Mouse (Mus musculus) gastrocnemius, adult 18-20 months (tissue): ENCODE data around the gene Adipoq. TPM values are rescaled to one million over a fixed set of nuclear protein-coding genes. Genes with fewer than 3 reads are reported as not detected.

Source experiments
- DNase-seq: peaks from one replicate; pipeline ENCODE4 v3.0.0; 2021; ENCODE audit warnings: low spot score
- total RNA-seq, 2 experiments: library from RNA; stranded (reverse); gene quantifications; 2 replicates each; pipeline ENCODE4 v1.2.3; 2021

Gene Adipoq
- total RNA-seq, 2 experiments from 2014 or later, result 10.9 to 32.0 TPM

DNA sequence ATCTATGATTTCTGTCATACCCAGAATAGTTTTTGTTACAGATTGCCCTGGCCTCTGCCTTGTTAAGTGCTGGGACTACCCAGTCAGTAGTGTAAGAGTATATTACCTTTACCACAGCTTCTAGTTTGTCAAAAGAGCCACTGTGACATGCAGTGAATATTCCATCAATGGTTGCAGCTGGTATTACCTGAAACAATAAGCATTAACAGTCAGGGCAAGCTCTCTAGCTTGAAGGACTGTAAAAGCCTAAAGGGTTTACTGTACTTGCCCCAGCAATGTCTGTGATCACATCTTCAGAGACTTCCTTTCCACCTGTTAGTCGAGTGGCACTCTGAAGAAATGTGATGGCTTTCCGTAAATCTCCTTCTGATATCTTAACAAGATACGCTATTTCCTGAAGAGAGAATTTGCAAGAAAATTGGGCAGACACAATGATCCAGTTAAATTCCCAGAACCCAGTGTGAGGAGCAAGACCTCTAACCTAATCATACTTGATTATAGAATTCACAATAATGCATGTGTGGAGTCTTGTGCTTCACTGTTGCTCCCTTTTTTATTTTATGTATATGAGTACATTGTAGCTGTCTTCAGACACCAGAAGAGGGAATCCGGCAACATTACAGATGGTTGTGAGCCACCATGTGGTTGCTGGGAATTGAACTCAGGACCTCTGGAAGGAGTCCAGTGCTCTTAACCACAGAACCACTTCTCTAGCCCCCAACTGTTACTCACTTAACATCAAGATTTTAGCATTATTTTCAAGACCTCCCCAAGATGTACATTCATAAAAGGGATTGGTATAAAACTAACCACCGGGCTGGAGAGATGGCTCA lies 31.8 kb upstream of the Adipoq start:
- DNase-seq, result no peak

DNA sequence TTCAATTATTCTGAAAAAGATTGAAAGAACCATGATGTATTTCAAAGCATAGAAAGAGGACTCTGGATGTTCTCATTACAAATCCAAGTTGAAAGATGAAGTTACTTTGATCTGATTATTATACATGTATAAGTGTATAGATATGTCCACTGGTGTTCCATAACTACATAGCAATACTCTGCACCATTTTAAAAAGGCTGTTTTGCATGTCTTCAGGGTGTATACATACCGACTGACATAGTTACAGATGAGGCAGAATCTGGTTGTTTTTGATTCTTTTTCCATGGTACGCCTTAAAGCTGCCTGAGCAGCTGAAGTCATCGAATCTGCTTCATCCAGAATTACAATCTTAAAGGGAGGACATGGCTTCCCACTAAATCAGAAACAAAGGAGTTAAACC lies 30.9 kb upstream of the Adipoq start:
- no peak for DNase-seq

DNA sequence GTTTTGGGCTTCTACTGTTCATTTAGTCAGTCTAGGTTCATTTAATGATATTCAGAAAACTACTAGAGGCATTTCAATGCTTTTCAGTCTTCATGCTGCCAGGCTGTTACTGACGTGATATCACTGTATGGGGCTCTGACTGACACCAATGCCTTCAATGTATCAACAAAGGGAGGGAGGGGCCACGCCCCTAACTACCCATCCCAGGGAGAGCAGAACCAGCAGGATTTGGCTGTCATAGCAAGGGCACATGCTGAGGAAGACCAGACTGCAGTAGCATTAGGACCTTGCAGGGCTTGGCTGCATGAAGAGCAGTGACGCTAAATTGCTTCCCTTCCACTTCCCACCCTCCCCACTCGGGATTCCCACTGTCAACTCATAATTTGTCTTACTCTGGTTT lies 29.2 kb upstream of the Adipoq start:
- no peak for DNase-seq

DNA sequence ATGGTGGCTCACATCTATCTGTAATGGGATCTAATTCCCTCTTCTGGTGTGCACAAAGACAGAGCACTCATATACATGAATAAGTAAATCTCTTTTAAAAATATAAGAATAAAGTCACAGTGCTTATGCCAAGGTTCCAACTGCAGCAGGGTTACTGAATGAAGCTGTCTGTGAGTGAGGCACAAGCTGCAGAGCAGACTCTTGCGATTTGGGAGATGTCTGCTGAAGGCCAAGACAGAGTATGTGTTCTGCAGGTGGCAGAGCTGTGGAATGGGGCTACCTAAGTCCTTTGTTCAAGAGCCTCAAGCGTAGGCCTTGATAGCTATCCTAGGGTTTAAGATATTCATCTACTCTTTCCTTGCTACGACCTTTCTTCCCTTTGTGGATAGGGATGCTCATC lies 23.9 kb upstream of the Adipoq start:
- no peak for DNase-seq

DNA sequence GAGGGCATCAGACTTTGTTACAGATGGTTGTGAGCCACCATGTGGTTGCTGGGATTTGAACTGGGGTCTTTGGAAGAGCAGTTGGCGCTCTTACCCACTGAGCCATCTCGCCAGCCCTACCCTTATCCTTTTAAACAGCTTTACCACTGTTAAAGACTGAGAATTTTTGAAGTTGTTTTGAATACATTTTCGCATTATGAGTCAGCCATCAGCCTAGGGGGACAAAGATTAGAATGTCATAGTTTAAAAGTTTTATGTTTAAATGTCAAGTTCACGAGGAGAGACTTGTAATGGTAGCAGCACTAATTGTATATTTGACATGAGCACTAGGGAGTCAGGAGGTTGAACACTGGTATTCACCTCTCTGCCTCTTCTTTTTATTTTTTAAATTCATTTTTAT lies 23.2 kb upstream of the Adipoq start:
- no peak for DNase-seq

DNA sequence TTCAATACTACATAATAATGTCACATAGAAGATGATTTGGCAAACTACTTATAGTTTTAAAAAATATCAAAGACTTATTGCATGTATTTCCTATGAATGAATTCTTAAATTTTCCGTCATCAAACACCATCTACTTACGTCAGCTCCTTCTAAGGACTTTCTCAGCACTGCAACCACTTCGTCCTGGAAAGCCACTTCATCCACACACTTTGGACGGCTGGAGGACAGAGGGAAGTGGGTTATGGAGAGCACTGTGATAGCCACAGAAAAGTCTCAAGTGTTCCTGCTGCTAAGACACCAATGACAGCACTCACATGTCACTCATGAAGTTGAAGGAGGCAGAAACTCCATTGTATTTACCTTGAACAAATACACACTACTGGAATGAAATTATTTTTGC lies 21.9 kb upstream of the Adipoq start:
- DNase-seq, result no peak

DNA sequence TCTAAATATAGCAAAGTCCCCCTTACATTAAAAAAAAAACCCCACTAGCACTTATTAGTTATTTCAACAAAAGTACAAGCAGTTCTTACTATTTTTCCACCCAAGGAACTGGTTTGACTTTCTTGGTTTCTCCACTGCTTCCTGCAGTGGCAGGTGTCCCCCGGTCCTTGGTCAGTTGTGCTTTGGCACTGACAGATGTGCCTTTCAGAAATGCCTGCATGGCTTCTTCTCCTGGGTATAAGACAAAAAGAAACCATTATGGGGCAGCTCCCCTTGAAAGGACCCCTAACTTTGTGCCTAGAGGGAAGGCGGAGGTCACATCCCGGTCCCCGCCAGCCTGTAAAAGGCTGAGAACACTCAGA lies 19.0 kb upstream of the Adipoq start:
- DNase-seq, result no peak

DNA sequence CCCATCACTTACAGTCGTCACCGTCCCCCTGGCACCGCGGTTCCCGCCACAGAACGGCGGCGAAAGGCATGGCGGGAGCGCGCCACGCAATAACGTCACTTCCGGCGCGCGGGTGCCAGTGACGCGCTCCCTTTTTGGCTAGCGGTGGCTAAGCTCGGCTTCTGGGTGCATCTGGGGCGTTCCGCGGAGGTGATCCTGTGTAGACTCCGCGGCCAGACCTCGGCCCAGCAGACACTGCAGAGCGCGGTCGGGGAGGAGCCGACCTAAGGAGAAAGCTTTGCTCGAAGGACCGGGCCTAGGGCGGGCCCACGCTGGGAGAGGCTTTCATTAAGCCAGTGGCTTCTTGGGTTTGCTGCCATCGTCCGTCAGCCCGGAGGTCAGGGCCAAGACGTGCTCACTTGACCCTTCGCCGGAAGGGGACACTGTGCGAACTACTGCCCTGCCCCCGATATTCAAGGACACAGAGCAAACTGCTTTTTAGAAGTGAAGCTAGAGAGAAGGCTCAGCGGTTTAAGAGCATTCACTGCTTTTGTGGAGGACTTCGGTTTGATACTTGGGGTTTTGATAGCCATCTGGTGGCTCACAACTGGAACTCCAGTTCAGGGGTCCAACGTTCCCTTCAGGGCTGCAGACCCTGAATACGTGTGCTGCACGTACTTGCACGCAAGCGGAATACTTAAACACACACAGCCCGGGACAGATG lies 18.5 kb upstream of the Adipoq start, which contains the start of gene Rfc4:
TSS of gene Rfc4 (minus strand) at position 65 of the 703 bp plus-strand sequence.
- peak; percentile 91 for DNase-seq

DNA sequence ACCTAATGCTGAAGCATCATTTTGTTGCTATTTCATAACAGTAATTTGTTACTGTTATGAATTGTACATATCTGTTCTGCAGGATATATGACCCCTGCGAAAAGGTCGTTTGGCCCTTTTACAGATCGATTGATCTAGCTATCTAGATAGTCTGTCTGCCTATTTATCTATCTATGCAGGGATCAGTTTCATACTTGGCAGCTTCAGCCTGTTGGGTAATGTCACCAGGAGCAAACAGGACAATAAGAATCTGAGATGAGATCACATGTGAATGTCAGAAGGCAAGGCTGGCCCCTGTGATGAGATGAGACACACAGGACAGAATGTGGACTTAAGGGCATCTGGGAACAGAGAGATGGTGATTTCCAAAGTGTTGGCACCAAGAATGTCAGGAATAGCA lies 16.0 kb upstream of the Adipoq start:
- DNase-seq, result no peak

DNA sequence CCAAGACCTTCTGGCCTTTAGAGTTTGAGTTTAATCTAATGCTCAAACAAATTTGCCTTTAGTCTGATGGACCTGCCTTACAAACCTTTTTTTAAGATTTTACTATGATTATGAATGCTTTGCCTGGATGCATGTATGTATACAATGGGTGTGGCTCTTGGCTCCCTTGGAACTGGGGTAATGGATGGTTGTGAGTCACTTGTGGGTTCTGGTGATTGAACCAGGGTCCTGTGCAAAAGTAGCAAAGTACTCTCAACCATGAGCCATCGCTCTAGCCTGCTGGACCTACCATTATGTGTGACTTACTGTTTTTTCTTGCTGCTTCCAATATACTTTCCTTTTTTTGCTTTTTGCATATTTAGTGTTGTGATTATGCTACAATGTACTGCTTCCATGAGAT lies 14.0 kb upstream of the Adipoq start:
- DNase-seq, result no peak

DNA sequence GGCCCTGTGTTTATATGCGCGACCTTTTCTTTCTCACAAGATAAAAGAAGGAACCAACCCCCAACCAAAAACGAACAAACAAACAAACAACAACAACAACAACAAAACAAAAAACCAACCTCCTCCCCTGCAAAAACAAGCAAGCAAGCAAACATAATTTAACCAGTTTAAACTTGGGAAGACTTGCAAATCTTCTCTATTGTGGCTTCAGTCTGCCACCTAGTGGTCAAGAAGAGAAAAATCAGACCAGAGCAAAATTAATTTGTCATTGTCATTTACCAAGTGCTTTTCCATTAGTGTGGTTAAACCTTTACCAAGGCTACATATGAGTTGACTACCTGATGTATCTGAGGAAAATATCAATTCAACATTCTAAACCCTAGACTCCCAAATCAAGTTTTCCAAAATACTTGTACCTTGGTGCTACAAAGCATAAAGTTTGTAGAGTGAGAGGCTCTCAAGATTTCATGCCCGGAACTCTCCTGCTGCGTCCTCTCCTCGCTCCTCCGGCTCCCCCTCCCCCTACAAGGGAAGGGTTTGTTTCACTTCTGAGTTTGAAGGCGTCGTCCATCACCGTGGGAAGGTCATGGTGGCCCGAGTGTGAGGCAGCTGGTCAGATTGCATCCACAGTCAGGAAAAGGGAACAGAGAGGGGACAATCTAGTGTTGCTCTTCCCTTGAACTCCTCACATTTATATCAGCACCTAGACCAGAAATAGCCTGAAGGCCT lies 10.8 kb upstream of the Adipoq start:
- peak; percentile 13 for DNase-seq

DNA sequence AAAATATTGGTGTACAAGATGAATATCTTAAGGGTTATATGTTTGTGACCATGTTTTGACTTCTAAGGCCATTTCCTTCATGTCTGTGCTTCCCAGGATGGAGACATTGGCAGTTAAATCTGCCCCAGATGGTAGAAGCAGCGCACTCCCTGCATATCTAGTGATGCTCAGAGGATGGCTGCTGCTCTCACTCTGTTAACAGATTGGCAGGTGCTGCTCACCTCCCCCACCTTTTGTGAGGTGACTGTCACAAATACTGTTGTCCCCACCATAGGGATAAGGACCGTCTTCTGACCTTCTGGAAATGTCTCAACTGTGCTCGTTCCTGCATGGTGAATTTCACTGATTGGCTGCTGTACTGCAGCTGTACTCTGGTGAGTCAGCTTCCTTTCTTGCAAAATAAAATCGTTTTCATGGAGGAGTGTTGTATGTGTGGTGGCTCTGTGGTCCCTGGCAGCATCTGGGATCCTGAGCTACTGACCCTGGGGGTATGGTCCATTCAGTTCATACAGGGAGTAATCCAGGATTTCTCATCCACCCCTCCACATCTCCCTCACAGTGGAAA lies 9.8 kb upstream of the Adipoq start:
- no peak for DNase-seq

DNA sequence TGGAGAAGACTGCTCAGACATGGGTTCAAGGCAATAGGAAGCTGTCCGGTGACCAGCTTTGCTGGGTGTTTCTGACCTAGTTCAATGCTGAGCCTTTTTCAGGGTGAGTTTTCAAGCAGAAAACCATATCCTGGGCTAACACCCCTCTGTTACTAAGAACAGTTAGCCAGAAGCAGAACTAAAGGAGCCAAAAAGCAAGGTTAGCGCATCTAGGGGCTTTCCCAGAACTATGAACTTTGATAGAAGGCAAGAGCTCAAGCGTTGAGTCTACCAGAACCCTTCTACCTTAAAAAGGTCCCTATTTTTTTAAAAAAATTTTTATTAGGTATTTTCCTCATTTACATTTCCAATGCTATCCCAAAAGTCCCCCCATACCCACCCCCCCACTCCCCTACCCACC lies 5.4 kb upstream of the Adipoq start:
- DNase-seq, result no peak

DNA sequence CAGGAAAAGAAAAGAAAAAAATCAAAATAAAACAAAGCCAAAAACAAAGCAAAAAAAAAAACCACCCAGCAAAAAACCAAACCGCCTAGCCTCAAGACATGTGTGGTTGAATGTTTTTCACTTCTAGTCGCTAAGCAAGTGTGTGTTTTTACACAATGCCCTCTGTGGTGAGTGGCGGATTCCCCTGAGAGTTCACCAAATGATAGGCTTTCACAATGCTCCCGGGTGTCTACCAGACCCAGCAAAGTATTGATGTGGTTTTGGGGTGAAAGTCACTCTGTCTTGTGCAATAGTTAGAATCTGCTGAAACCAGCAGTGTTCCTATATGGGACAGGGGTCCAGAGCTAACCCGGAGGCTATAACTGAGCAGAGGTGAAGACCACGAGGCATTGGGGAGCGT lies 2.0 kb upstream of the Adipoq start:
- no peak for DNase-seq

DNA sequence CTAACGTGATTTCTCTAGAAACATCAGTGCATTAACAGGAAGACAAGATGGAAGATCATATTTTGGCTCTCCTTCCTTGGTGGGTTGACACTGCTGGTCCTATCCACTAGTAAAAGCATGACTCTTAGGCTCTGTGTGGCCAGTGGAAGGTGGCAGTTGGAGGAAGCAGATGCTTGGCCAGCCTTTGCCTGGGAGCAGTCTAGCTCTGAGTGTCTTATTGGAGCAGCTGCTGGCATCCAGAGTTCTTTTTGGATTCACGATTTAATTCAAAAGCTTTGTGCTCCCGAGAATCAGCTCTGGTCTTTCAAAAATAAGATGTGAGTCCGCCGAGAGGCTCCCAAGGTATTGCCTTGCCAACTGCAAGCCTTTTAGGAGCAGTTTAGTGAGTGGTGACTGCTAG lies 1.1 kb upstream of the Adipoq start:
- DNase-seq, result no peak

DNA sequence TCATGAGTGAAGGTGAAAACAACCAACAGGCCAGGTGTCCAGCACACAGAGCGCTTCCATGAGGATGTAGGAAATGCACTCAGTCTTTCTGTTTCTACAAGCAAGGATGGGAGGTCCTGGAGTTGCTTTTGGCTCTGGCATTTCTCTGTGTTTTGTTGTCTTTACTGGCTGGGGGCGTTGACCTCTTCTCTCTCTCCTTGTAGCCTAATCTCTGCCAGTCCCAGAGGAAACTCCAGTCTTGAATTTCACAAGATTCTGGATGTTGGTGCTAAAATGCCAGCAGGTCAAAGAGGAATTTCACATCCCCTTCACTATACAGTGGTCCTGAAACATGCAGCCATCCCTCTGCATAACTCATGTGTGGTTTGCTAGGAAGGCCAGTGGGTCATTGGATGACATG lies 2.6 kb downstream of the Adipoq start:
- no peak for DNase-seq

DNA sequence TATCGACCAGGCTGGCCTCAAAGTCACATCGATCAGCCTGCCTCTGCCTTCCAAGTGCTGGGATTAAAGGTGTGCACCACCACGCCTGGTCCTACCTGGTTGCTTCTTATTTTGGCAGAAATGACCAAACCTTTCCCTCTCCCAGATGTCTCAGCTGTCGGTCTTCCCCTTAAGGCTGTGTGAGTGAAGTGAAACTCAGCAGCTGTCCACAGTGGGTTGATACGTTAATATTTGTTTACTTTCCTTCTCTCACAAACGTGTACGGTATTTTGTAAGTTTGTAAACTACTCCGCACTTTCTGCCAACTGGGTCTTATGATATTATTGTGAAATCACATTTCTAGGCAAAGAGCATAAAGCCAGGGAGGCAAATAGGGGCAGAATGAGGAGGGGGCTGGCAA lies 3.1 kb downstream of the Adipoq start:
- DNase-seq, result no peak

DNA sequence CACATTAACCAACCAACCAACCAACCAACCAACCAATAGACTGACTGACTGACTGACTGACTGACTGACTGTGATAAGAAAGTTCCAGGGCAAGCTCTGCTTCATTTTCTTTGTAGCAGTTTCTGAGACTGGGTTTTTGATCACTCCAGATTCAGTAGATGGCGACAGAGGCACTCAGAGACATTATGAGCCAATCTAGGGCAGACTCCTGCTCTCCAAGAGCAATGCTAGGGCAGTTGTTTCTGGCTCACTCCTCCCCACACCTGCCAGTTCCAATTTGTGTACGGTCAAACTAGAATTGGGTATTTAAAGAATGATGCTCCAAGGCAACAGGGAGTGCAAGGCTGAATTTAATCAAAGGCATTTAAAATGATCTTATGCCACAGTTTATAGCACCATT lies 5.1 kb downstream of the Adipoq start:
- DNase-seq, result peak; percentile 39

DNA sequence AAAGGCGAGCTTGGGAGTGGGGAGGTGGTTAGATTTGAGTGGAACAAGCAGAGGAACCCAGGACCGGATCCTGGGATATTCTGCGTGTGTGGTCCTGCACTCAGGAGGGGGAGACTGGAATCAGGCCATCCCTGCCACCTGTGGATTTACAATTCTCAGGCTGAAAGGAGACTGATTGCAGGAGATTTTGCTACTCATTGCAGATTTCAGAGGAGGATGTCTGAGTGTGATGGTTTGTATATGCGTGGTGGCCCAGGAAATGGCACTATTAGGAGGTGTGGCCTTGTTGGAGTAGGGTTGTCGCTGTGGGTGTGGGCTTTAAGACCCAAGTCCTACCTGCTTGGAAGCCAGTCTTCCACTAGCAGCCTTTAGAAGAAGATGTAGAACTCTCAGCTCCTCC lies 7.9 kb downstream of the Adipoq start:
- DNase-seq, result no peak

DNA sequence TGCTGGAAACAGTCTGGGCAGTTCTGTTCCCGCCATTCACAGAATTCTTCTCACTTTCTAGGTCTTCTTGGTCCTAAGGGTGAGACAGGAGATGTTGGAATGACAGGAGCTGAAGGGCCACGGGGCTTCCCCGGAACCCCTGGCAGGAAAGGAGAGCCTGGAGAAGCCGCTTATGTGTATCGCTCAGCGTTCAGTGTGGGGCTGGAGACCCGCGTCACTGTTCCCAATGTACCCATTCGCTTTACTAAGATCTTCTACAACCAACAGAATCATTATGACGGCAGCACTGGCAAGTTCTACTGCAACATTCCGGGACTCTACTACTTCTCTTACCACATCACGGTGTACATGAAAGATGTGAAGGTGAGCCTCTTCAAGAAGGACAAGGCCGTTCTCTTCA lies 10.7 kb downstream of the Adipoq start:
- no peak for DNase-seq

DNA sequence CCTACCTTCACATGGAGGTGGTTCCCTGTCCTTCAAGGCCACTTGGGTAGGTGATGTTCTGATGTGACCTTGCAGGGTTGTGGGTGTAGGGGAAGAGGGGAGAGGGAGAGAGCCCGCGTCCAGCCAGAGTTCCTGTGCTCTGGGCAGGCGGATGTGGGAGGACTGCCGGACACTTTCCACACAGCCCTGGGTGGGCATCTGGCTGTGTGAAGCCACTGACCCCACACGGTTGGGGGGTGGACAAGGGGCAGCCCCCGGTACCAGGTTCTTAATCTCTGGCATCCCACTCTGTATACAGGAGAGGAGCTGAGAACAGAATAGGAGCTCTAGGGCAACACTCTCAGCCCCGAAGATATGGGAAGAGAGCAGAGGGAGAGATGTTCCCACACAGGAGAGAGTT lies 12.0 kb downstream of the Adipoq start:
- no peak for DNase-seq

DNA sequence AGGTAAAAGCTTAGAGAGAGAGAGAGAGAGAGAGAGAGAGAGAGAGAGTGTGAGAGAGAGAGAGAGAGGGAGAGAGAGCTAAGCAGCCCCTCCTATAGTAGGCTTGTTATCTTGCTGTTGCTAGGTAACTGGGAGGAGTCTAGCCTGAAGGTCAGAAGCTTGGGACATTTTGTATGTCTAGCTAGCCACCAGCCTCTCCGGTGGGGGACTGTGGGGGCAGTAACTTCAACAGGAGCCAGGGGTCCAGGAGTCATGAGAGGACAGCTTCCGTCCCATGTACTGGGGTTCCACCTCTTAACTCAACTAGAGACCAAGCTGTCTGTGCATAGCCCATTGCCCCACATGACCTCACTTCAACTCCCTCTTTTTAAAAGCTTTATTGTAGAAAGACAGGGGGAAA lies 12.6 kb downstream of the Adipoq start:
- DNase-seq, result no peak
